Mouse (Mus musculus): ENCODE measurements at regions not wholly inside any gene's neighbourhood (a gene's known extent, or its start where the extent isn't known, plus 50 kb on each side); places are given as distances from the start of the nearest gene placed in this dataset.

DNA sequence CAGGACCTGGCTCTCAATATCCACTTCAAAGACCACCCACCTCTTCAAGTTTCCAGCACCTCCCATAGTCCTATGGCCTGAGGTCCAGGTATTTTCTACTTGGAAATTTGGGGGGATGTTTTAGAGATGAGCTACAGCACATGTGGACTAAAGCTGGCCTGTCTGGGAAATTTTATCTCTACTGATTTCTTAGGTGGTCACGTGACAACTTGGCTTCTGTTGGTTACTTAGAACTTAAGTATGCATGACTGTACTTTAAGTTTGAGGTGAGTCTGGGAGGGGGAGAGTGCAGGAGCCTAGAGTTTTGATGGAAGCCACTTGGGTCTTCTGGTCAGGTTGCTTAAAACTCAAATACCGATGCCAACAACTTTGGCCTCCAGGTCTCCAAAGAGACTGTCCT, 61.7 kb upstream of the Vrk1 start:
- no peaks in the 10 kb centered on the region for H3K27me3 ChIP-seq (ENCODE audit: control insufficient read depth, insufficient read depth, low read length)
- no peaks in the 10 kb centered on the region for H3K4me1 ChIP-seq (replicated peaks; ENCODE audit: control insufficient read depth, insufficient read depth, low read length)
- H3K4me3 ChIP-seq (ENCODE audit: low read depth, low read length) = no peak overlapping the region
- no peaks in the 10 kb centered on the region for H3K9me3 ChIP-seq (ENCODE audit: control insufficient read depth, low read length)
- DNase-seq (ENCODE audit: low spot score) (no peak), ATAC-seq (replicated peaks; ENCODE audit: low FRiP score) (no peak)
- 81% methylated on average over 2 of the region's 2 CpGs for WGBS
- no peaks in the 10 kb centered on the region for H3K36me3 ChIP-seq (ENCODE audit: control insufficient read depth, insufficient read depth, low read length)
- H3K27ac ChIP-seq (ENCODE audit: low read depth, low read length) = no peak overlapping the region
- no peak overlapping the region for H3K9ac ChIP-seq (ENCODE audit: low read length)
- H3K4me2 ChIP-seq (ENCODE audit: low read depth, low read length, severe bottlenecking) = no peak overlapping the region

DNA sequence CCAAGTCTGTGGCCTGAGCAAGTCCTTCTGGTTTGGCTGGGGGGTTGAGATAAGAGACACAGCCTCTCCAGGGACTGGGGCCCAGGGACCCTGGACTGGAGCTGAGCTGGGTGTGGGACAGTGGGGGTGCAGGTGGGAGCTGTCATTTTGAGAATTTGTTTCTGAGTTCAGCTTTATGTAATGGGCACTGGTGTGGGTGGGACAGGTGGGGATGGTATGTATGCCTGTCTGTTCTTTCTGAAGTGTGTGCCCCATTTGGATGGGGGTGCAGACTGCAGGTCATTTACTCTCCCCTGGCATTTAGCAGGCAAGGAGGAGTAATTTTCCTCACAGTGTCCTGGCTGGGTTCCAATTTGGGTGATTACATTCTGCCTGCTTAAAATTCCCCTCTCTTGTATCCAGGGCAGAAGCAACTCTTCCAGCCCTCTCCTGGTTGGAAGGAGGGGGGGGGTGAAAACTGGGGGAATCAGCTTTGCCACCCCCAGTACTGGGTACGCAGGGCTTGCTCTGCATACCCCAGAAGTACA, 54.2 kb upstream of the Vrk1 start:
- no peaks in the 10 kb centered on the region for H3K9me3 ChIP-seq (ENCODE audit: control insufficient read depth, low read length)
- H3K27ac ChIP-seq (ENCODE audit: low read depth, low read length) = no peak overlapping the region
- H3K36me3 ChIP-seq (ENCODE audit: control insufficient read depth, insufficient read depth, low read length) = no peaks in the 10 kb centered on the region
- ATAC-seq (replicated peaks; ENCODE audit: low FRiP score) (peak; percentile 45), DNase-seq (ENCODE audit: low spot score) (no peak)
- no peaks in the 10 kb centered on the region; the same call in 1 of the 2 replicates for H3K27me3 ChIP-seq (ENCODE audit: control insufficient read depth, insufficient read depth, low read length)
- 71% methylated on average over 1 of the region's 1 CpGs for WGBS
- H3K4me1 ChIP-seq (replicated peaks; ENCODE audit: control insufficient read depth, insufficient read depth, low read length) = peaks cover 16% of the 10 kb centered on the region
- no peak overlapping the region for H3K4me2 ChIP-seq (ENCODE audit: low read depth, low read length, severe bottlenecking)
- H3K4me3 ChIP-seq (ENCODE audit: low read depth, low read length) = no peak overlapping the region
- no peak overlapping the region for H3K9ac ChIP-seq (ENCODE audit: low read length)

DNA sequence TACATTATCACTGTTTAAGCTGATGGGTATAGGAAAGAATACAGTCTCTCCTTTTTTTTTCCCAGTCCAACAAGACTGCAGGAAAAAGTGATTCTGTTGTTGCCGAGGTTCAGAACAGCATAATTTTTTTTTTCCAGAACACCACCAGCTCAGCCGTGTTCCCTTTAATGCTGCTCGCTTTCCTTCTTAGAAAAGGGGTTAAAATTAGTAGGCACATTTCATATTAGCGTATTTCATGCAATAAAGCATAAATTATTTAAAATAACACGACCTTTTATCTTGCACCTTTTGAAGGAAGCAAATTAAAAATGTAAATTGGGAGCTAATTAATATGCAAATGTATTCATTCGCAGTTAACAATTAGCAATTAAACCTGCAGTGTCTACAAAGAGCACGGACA, 50.3 kb upstream of the Vrk1 start:
- no peak overlapping the region; the same call in 1 of the 2 replicates for H3K27ac ChIP-seq (ENCODE audit: low read depth, low read length)

More for the DNA sequence above, 50.3 kb upstream of the Vrk1 start:
- Histone ChIP-seq H3K27me3 (ENCODE audit: control insufficient read depth, insufficient read depth, low read length) (no peaks in the 10 kb centered on the region; the same call in none of the 2 replicates), H3K4me3 (ENCODE audit: low read depth, low read length) (no peak overlapping the region), H3K4me2 (ENCODE audit: low read depth, low read length, severe bottlenecking) (no peak overlapping the region), H3K9ac (ENCODE audit: low read length) (no peak overlapping the region), H3K9me3 (ENCODE audit: control insufficient read depth, low read length) (no peaks in the 10 kb centered on the region), H3K36me3 (ENCODE audit: control insufficient read depth, insufficient read depth, low read length) (no peaks in the 10 kb centered on the region), H3K4me1 (replicated peaks; ENCODE audit: control insufficient read depth, insufficient read depth, low read length) (peaks cover 26% of the 10 kb centered on the region)
- no peak for DNase-seq (ENCODE audit: low spot score)
- WGBS = 51% methylated on average over 7 of the region's 7 CpGs
- no peak for ATAC-seq (replicated peaks; ENCODE audit: low FRiP score)

All from forebrain, embryonic 11.5 days (tissue).